Mouse (Mus musculus) neutrophil, adult 5-6 weeks (primary cell): ENCODE measurements around the gene Tmprss7. TPM values are rescaled to one million over a fixed set of nuclear protein-coding genes. Genes with fewer than 3 reads are reported as not detected.

Experiments
- ATAC-seq: fragments of 151-379, 151-347 bp; 2 replicates; pipeline ENCODE4 v1.8.0; 2017; ENCODE audit warnings: mild to moderate bottlenecking, moderate TSS enrichment; ENCODE audit not compliant: insufficient number of reproducible peaks, poor library complexity, low FRiP score, severe bottlenecking; ENCODE audit errors: extremely low read depth
- total RNA-seq: library from RNA; stranded (forward); fragments of 200-1000 nt; gene quantifications from 2 replicates; pipeline ENCODE4 v1.2.3, GENCODE M21; 2017

Gene Tmprss7
- 0.23 and 0.37 TPM in 2 replicates for total RNA-seq

- ATAC-seq, result no peak
Observed at GRCm38 (mm10) chr16:45693558-45693957, at the start of gene Tmprss7. TSS of gene Tmprss7 (minus strand) at chr16:45693658.

GRCm38 (mm10) chr16:45742615-45743476 lies 49.4 kb upstream of the Tmprss7 start, which contains the start of gene Abhd10:
TSS of gene Abhd10 (minus strand) at chr16:45742955.
- ATAC-seq, result peak; percentile 84

DNA sequence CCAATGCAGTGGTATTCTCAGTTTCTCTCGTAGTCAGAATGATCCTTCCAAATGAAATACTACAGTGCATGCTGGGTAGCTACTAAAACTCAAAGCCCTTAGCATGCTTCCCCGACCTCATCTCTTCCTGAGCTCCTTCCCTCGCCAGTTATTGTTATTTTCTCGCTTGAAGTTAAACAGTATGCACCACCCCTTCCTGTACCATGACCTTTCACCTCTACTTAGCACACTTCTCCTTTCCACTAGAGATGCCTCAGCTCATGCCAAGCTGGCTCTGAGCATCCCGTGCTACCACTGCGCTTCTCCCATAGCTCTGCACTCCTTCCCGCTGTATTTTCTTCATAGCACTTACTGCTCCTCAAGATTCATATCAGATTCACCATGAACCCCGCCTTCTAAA lies 44.4 kb upstream of the Tmprss7 start:
- ATAC-seq, result no peak

DNA sequence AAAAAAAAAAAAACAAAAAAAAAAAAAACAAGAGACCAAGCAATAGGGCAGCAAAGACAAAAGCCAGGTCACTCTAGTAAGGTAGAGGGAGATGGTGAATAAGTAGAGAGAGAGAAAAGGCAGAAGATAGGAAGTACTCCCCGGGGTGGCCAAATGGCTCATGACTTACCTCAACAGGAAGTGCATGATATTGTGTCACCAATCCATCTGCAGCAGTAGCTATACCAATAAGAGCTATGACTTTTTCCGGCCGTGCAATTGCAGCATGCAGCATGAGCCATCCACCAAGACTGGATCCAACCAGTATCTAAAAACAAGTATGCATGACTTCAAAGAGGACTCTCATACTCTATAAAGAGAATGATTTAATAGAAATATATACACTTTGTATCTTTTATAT lies 43.3 kb upstream of the Tmprss7 start:
- peak; percentile 41; the same call in 1 of the 2 replicates for ATAC-seq

DNA sequence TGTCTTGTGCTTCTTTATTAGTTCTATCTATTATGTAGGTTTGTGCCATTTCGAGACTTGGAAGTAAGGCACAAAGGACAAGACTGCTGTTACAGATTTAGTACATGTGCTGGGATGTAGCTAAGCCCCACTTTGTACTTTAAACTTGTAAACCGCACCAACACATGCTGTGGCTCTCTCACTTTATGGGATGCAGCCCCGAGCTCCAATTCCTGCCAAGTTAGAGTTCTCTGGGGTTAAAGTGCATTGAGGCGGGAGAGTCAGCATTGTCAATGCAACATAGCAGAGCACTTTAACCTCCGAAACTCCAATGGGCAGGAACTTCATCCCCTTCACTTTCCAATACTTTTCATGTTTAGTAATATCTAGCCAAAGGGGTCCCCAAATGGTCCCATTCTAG lies 35.7 kb upstream of the Tmprss7 start:
- no peak for ATAC-seq

GRCm38 (mm10) chr16:45724742-45725102 lies 31.3 kb upstream of the Tmprss7 start:
- no peak for ATAC-seq

GRCm38 (mm10) chr16:45724061-45724741 lies 30.7 kb upstream of the Tmprss7 start, which contains the start of gene Tagln3:
TSS of gene Tagln3 (minus strand) at chr16:45724608.
- ATAC-seq, result no peak

- ATAC-seq, result no peak
Observed at GRCm38 (mm10) chr16:45723172-45723901, 29.9 kb upstream of the Tmprss7 start.

DNA sequence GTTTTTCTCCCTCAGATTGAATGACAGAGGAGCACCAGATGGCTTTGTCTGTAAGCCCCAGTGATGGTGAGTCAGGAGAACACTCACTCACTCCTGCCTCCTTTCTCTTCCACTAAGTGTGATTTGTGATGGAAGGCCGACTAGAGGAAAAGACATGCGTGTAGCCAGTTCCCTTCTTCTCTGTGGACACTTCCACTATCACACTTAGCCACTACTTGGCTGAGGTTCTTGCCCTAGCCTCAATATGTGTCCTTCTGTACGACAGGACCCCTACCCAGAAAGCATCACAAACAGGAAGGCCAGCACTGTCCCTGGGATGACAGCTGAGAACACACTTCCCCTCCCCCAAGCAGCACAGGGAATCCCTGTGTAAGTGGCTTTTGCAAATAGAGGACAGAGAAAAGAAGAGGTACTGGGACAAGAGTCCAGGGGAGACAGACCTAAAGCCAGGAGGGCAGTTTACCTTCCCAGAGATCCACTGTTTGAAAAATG lies 29.0 kb upstream of the Tmprss7 start:
- no peak for ATAC-seq

GRCm38 (mm10) chr16:45720022-45720630 lies 26.7 kb upstream of the Tmprss7 start:
- no peak for ATAC-seq

- no peak for ATAC-seq
Observed at GRCm38 (mm10) chr16:45718296-45718695, 24.8 kb upstream of the Tmprss7 start.

GRCm38 (mm10) chr16:45714489-45715150 lies 21.2 kb upstream of the Tmprss7 start:
- no peak for ATAC-seq

- ATAC-seq, result no peak
Observed at GRCm38 (mm10) chr16:45713878-45714277, 20.4 kb upstream of the Tmprss7 start.

GRCm38 (mm10) chr16:45713261-45713660 lies 19.8 kb upstream of the Tmprss7 start:
- ATAC-seq, result no peak

DNA sequence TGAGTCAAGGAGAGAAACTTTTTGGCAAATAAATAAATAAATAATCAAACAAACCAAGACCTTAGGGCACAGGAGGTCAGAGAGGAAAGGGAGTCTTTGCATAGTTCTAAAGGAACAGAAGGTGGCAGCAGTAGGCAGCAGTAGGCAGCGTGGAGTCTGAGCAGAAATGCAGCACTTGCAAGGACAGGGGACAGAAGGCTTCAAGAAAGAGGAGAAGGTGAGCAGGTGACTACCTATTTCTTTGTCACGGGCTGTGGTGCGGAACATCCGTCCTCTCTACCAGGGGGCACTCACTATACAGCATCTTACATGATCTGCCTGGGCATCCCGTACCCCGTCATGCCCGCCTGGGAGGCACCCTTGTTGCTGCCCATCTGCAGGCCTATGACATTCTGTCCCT lies 17.8 kb upstream of the Tmprss7 start:
- no peak for ATAC-seq

DNA sequence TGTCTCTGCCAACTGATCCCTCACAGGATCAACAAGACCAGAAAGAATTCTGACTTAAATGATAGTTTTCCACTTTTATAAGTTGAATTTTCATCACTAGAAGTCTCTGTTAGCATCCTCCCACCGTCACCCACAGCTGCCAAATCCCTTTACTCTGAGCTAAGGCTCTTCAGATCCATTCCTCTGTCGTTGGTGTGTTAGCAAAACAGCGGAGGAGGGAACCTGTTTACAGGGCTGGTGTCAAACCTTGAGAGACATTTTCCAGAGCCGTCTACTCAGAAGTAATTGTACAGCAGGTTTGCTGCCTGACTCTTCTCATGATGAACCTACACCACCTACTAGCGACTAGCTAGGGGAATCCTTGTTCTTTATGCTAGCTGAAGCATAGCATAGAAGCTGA lies 5.8 kb upstream of the Tmprss7 start:
- ATAC-seq, result no peak

DNA sequence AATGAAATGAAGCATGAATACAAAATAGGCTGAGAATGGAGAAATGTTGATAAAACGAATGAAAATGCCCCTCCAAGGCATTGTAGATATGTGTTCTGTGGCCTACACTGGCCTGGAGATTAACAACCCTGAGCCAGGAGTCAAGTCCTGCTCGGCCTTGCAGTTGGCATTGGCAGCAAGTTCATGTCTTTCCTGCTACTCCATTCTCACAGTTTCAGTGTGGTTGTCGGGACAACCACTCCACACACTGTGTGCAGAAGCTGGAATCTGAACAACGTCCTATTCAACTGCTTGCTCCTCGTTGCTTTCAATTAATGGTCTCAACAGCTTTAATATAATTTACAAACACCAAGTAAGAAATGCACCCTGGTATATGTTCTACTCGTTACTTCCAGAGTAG lies 4.5 kb upstream of the Tmprss7 start:
- no peak for ATAC-seq

GRCm38 (mm10) chr16:45695445-45696160 lies 2.1 kb upstream of the Tmprss7 start:
- ATAC-seq, result no peak
